Mouse (Mus musculus) liver, postnatal 0 days (tissue): Measurements from ENCODE around the gene Fras1.

Experiments
- CTCF ChIP-seq: sonication (generic); IDR thresholded peaks from 2 replicates; pipeline ENCODE4 v1.5.1; 2016; ENCODE audit warnings: antibody characterized with exemption, low read depth
- EP300 ChIP-seq: IDR thresholded peaks from 2 replicates; pipeline ENCODE4 v1.6.1; 2016; ENCODE audit warnings: antibody characterized with exemption, low read depth, mild to moderate bottlenecking

DNA sequence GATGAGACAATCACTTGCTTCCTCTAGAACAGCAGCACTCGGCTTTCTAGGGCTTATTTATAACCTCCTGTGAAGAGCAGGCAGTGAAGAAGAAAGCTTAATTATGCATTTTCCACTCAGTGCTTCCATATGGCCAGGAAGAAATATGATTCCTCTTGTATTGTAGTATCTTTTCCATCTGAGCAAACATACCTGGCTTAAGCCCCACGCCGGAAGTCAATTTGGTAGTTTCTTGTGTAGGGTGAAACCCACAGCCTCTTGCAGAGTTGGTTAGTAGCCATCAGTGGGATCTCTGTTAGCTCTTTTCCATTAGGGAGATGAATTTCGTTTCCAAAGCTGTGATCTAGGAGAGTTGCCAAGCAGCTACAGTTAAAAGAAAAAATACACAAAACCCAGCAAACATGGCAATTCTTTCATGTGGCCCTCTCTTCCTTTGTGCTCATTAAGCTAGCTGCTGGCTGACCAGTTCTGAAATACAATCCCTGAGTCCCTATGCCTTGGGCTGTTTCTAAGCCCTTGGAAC is 83.7 kb downstream of the Fras1 start:
- TF ChIP-seq EP300 = no peak
- no peak for TF ChIP-seq CTCF
